Mouse (Mus musculus) midbrain, embryonic 16.5 days (tissue): ENCODE data around the gene Dcun1d4. TPM values are rescaled to one million over a fixed set of nuclear protein-coding genes. Genes with fewer than 3 reads are reported as not detected.

Source experiments
- ATAC-seq: fragments of 200-750 bp; cut with Nextera tagmentation; 2 replicates; pipeline ENCODE4 v1.8.0; 2017; ENCODE audit warnings: moderate TSS enrichment
- H3K27ac ChIP-seq: fragments of 300-500 bp; sonication (generic); 2 replicates; pipeline ENCODE4 v1.5.1; 2014; ENCODE audit warnings: mild to moderate bottlenecking, low read length, mixed read lengths
- H3K27me3 ChIP-seq: fragments of 300-500 bp; sonication (generic); 2 replicates; pipeline ENCODE4 v1.6.1; 2014; ENCODE audit warnings: low read depth, low read length, mixed read lengths; ENCODE audit not compliant: control insufficient read depth, insufficient read depth
- H3K36me3 ChIP-seq: fragments of 300-500 bp; sonication (generic); 2 replicates; pipeline ENCODE4 v1.6.1; 2014; ENCODE audit warnings: mild to moderate bottlenecking, low read length, moderate library complexity, mixed read lengths; ENCODE audit not compliant: control insufficient read depth, insufficient read depth
- H3K4me1 ChIP-seq: fragments of 300-500 bp; sonication (generic); 2 replicates; pipeline ENCODE4 v1.6.1; 2014; ENCODE audit warnings: mild to moderate bottlenecking, low read length, mixed read lengths; ENCODE audit not compliant: control insufficient read depth, insufficient read depth
- H3K4me2 ChIP-seq: fragments of 300-500 bp; sonication (generic); 2 replicates; pipeline ENCODE4 v1.6.1; 2014; ENCODE audit warnings: mild to moderate bottlenecking, low read length, mixed read lengths
- H3K4me3 ChIP-seq: fragments of 300-500 bp; sonication (generic); 2 replicates; pipeline ENCODE4 v1.5.1; 2014; ENCODE audit warnings: low read depth, mild to moderate bottlenecking, low read length, moderate library complexity, mixed read lengths
- H3K9ac ChIP-seq: fragments of 300-500 bp; sonication (generic); 2 replicates; pipeline ENCODE4 v1.6.1; 2014; ENCODE audit warnings: low read depth, low read length, mixed read lengths
- H3K9me3 ChIP-seq: fragments of 300-500 bp; sonication (generic); replicated peaks from 2 replicates; pipeline ENCODE4 v1.6.1; 2014; ENCODE audit warnings: mild to moderate bottlenecking, low read length, mixed read lengths; ENCODE audit not compliant: control insufficient read depth, poor library complexity, severe bottlenecking
- WGBS: fragments of 180-500 bp; shearing (Covaris S2); extraction: QIAGEN DNeasy Blood & Tissue Kit; methylation state at CpG from one replicate; pipeline ENCODE4 v1.1.7; 2014; 5-methylcytosine and 5-hydroxymethylcytosine counted together
- polyA plus RNA-seq: library from polyadenylated mRNA; unstranded; fragments of >200 nt; fragmentation: Nextera tagmentation; extraction: Ambion mirVana; gene quantifications from 2 replicates; pipeline ENCODE4 v1.2.1, GENCODE M21; 2015

Dcun1d4 gene
- polyA plus RNA-seq, 1 experiment from 2014 or later = 51.5 TPM

- no peaks in the 10 kb centered on the region for H3K27me3 ChIP-seq
- no peaks in the 10 kb centered on the region for H3K4me1 ChIP-seq
- H3K9me3 ChIP-seq = no peaks in the 10 kb centered on the region
- H3K27ac ChIP-seq = no peak overlapping the region
- 91% methylated on average over 1 of the region's 1 CpGs for WGBS
- no peak for ATAC-seq
- H3K4me3 ChIP-seq = no peak overlapping the region
- H3K36me3 ChIP-seq = peaks cover 5% of the 10 kb centered on the region; the same call in 1 of the 2 replicates
- no peak overlapping the region for H3K9ac ChIP-seq
- no peak overlapping the region for H3K4me2 ChIP-seq
These were observed 68.0 kb downstream of the Dcun1d4 start for GRCm38 (mm10) chr5:73548838-73549237.

DNA sequence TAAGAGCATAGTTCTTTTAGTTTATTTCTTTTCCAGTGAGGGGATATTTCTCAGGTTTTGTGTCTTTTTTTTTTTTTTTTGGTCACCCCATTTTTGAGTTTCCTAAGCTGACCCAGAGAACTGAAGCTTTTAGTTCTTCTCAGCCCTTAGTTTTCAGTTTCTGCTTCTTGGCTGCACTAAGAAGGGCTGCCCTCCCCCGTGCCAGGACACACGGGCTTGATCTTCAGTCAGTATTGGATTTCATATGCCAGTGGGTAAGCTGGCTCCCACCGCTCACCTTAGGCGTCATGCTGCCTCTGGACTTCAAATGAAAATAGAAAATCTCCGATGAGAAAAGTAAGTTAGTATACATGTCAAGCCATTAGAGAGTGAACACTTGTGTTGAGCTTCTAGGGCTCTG lies 71.0 kb downstream of the Dcun1d4 start:
- no peaks in the 10 kb centered on the region for H3K4me1 ChIP-seq
- H3K27me3 ChIP-seq = no peaks in the 10 kb centered on the region
- 77% methylated on average over 5 of the region's 5 CpGs for WGBS
- H3K4me3 ChIP-seq = no peak overlapping the region
- H3K36me3 ChIP-seq = 0 out of 2 replicates have a peak, but pooled peaks cover 2% of the 10 kb centered on the region
- no peak overlapping the region for H3K4me2 ChIP-seq
- H3K9ac ChIP-seq = no peak overlapping the region
- H3K27ac ChIP-seq = no peak overlapping the region
- ATAC-seq = no peak
- H3K9me3 ChIP-seq = no peaks in the 10 kb centered on the region

DNA sequence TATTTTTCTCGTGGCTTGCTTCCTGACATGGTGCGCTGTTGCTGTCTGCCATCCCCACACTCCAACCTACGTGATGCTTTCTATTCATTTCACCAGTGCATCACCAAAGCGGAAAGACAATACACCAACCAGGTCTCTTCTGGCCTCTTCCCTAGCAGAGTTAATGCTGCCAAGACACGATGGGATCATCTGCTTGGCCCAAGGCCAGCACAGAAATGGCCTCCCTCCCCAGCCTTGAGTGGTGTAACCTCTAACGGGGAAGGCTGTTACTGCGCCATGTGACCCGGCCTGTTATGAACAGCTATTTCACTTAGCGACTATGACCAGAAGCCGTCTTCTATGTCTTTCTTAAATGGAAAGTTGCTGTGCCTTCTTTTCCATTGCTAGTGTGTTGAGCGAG lies 73.1 kb downstream of the Dcun1d4 start:
- Histone ChIP-seq H3K36me3 (peaks cover 10% of the 10 kb centered on the region), H3K4me1 (no peaks in the 10 kb centered on the region)
- WGBS = 91% methylated on average over 11 of the region's 11 CpGs

GRCm38 (mm10) chr5:73555096-73555852 lies 74.5 kb downstream of the Dcun1d4 start:
- no peaks in the 10 kb centered on the region for H3K27me3 ChIP-seq
- 85% methylated on average over 8 of the region's 8 CpGs for WGBS
- H3K9ac ChIP-seq = no peak overlapping the region
- H3K9me3 ChIP-seq = no peaks in the 10 kb centered on the region
- no peak overlapping the region for H3K4me3 ChIP-seq
- no peak for ATAC-seq
- no peak overlapping the region for H3K4me2 ChIP-seq
- H3K36me3 ChIP-seq = peaks cover 12% of the 10 kb centered on the region
- H3K4me1 ChIP-seq = no peaks in the 10 kb centered on the region
- H3K27ac ChIP-seq = no peak overlapping the region

More for the DNA sequence above, 73.1 kb downstream of the Dcun1d4 start:
- Histone ChIP-seq H3K27me3 (no peaks in the 10 kb centered on the region), H3K9ac (no peak overlapping the region), H3K27ac (no peak overlapping the region), H3K9me3 (no peaks in the 10 kb centered on the region), H3K4me2 (no peak overlapping the region), H3K4me3 (no peak overlapping the region)
- ATAC-seq = no peak

DNA sequence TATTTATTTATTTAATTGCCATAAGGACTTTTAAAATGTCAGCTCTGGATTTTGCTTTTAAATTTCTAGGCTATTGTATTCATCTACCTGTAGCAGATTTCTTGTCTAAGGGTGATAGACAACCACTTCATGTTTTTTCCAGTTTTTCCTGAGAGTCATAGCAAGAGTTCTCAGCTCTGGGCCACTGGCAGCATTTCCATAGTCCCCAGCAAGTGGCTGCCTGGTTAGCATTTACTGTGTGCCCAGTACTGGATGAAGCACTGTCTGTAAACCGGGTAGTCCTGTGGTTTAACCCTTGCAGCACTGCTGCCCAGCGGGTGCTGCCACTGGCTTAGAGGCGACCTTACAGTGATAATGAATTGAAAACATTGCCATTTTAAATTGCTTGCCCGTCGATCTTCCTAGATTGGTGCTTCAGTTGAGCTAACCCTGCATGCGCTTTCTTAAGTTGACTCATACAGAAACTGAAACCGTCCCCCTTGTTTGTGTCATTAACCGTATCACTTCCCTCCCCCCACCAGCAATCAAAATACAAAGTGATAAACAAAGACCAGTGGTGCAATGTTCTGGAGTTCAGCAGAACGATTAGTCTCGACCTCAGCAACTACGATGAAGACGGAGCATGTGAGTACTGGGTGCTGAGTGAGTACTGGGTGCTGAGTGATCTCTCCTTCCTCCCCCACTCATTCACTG lies 76.1 kb downstream of the Dcun1d4 start:
- no peak for ATAC-seq
- H3K9ac ChIP-seq = no peak overlapping the region
- WGBS = 78% methylated on average over 12 of the region's 12 CpGs

GRCm38 (mm10) chr5:73558756-73559155 lies 78.0 kb downstream of the Dcun1d4 start:
- H3K36me3 ChIP-seq = peaks cover 13% of the 10 kb centered on the region
- no peak overlapping the region for H3K27ac ChIP-seq
- no peak overlapping the region for H3K9ac ChIP-seq
- no peaks in the 10 kb centered on the region for H3K27me3 ChIP-seq
- no peak for ATAC-seq
- no peak overlapping the region for H3K4me3 ChIP-seq
- WGBS = 91% methylated on average over 6 of the region's 6 CpGs
- H3K4me2 ChIP-seq = no peak overlapping the region
- H3K9me3 ChIP-seq = no peaks in the 10 kb centered on the region
- H3K4me1 ChIP-seq = no peaks in the 10 kb centered on the region

More for the DNA sequence above, 76.1 kb downstream of the Dcun1d4 start:
- H3K27me3 ChIP-seq = no peaks in the 10 kb centered on the region
- H3K4me3 ChIP-seq = no peak overlapping the region
- no peaks in the 10 kb centered on the region for H3K4me1 ChIP-seq
- H3K4me2 ChIP-seq = no peak overlapping the region
- peaks cover 14% of the 10 kb centered on the region for H3K36me3 ChIP-seq
- no peaks in the 10 kb centered on the region for H3K9me3 ChIP-seq
- no peak overlapping the region for H3K27ac ChIP-seq

DNA sequence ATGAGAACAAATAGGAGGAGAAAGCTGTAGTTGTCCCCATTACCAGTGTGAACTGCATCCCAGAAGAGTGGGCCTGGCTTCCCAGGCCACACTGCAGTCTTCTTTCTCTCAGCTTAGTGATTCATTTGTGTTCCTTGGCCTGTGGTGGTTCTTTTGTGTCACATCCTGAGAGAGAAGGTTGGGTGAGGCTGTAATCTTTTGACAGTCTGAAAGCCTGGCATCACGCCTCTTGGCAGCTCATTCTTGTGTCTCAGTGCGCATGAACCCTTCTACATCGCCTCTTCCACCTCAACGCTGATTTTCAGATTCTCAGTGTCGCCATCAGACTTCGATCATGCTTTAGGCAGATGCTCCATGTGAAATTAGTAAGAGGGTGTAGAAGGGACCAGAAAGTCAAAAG lies 83.2 kb downstream of the Dcun1d4 start:
- 88% methylated on average over 6 of the region's 6 CpGs for WGBS
- Histone ChIP-seq H3K36me3 (peaks cover 4% of the 10 kb centered on the region; the same call in 1 of the 2 replicates), H3K27me3 (no peaks in the 10 kb centered on the region), H3K4me3 (no peak overlapping the region), H3K4me2 (no peak overlapping the region), H3K9ac (no peak overlapping the region), H3K27ac (no peak overlapping the region), H3K9me3 (no peaks in the 10 kb centered on the region), H3K4me1 (no peaks in the 10 kb centered on the region)
- no peak for ATAC-seq

DNA sequence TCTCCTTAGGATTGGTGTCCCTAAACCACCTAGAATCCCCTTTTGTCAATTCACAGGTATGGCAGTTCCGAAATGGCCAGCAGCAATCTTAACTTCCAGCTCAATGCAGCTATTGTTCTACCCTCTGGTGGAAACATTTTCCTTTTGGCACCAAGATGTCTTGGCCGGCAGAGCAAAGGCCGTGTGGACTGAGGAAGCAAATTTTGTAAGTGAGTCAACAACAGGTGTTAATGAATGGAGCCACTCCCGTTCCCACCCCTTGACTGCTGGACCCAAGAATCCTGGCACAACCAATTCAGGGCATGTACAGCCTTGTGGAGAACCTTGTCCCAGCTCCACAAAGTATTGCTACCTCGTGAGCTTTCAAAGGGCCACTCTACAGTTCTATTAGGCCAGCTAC lies 85.3 kb downstream of the Dcun1d4 start:
- no peaks in the 10 kb centered on the region for H3K4me1 ChIP-seq
- 88% methylated on average over 5 of the region's 5 CpGs for WGBS
- no peak overlapping the region for H3K4me3 ChIP-seq
- no peaks in the 10 kb centered on the region for H3K9me3 ChIP-seq
- H3K27ac ChIP-seq = no peak overlapping the region
- peaks cover 2% of the 10 kb centered on the region; the same call in 1 of the 2 replicates for H3K36me3 ChIP-seq
- no peak for ATAC-seq
- no peak overlapping the region for H3K4me2 ChIP-seq
- H3K9ac ChIP-seq = no peak overlapping the region
- H3K27me3 ChIP-seq = no peaks in the 10 kb centered on the region

DNA sequence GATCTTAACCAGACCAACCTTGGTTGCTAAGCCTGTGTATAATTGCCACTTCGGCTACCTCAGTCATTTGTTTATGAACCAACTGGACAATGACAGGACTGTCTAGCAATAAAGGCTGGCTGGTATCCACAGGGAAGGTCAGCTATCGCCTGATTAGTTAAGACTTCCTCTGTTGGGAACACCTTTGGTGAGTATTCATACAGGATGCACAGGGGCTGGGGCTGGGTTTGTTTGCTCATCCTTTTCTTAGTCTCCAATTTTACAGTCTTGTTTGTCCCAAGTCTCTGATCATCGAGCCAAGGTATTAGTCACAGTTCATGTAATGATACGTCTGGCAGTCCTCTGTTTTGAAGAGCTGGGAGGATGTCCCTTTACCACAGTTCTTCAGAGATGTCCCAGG lies 86.1 kb downstream of the Dcun1d4 start:
- WGBS = 90% methylated on average over 4 of the region's 4 CpGs
- no peaks in the 10 kb centered on the region for H3K9me3 ChIP-seq
- H3K4me2 ChIP-seq = no peak overlapping the region
- no peaks in the 10 kb centered on the region for H3K36me3 ChIP-seq
- no peak overlapping the region for H3K27ac ChIP-seq
- H3K4me1 ChIP-seq = no peaks in the 10 kb centered on the region
- H3K4me3 ChIP-seq = no peak overlapping the region
- ATAC-seq = no peak
- no peak overlapping the region for H3K9ac ChIP-seq
- H3K27me3 ChIP-seq = no peaks in the 10 kb centered on the region
